Mouse (Mus musculus) spleen, adult 18-20 months (tissue): ENCODE measurements around the gene Sf3b6.
"Not testable (repeated sequence)": the region's sequence is repeated elsewhere in the genome, so short reads cannot be mapped to it uniquely, and the experiment has no call there.

Experiments used
- DNase-seq, 2 experiments: peaks; one replicate each; pipeline ENCODE4 v3.0.0; 2022; ENCODE audit warnings: mixed read lengths in 2 of 2

Gene Sf3b6

DNA sequence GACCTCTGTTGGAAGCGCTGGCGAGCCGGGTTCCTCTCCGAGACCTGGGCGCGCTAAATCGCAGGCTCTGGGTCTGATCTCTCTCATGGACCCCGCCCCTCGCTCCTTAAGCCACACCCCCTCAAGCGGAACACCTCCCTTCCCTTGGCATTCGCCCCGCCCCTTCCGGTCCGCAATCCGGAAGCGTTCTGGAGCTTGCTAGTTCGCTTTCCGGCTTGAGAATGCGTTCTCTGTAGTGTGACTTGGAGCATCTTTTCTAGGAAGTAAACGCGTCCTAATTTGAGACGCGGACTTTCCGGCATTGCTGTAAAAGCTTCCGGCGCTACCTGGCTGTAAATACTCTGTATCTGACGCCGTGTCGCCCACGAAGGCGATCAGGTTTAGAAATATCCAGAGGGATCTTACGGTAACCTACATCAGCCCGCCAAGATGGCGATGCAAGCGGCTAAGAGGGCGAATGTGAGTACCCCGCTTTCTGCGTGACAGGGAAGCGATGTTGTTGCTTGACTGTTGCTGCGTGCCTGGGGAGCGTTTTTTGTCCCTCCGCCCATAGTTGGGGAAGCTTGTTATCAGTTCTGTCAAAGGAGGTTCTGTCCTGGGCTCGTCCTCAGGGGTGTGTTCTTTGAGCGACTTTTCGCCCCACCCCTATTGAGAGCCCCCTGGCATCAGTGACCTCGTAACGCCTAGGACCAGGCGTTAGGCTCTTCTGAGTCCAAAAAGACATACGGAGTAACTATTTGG, at the start of gene Sf3b6:
TSS of gene Sf3b6 (plus strand) at position 184 of the 741 bp plus-strand sequence.
- DNase-seq, result peak; percentile 97 to 99

DNA sequence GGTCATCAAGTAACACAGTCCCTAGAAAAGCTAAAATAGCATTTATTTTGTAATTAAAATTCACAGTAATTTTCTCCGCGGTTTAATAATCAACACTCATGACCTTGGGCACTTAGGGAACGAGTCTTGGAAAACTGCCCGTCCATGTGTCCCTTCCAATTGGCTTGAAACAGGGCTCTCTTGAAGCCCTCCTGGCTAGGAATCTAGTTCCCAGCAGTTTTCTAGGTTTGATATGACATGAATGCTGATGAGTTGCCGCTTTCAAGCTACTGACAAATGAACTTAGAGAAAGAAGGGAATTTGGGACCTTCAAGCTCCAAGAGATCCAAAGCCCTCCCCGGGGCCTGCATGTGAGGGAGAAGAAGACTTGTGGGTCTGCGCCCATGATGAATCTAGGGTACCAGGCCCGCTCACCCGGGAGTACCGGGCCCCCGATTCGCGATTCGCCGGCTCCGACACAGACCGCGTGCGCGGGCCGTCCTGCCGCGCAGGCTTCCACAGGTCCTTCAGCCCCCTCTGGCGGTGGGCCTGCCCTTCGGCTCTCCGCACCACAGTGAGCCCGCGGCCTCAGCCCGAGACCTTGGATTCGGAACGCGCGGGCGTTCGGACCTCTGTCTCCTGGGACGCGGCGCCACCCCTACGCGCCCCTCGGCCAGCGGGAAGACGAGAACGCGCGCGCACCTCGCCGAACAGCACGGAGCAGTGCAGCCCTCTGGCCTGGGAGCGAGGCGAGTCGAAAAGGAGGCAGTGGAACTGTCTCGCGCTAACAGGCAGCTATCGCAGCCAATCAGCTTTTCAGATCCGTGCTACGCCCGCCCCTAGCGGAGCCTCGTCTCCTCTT, 48.6 kb upstream of the Sf3b6 start, which contains the start of the genes Pfn4 and Fam228b:
TSS of gene Pfn4 (plus strand) at position 531 of the 841 bp plus-strand sequence.
TSS of gene Fam228b (minus strand) at position 776 of the 841 bp plus-strand sequence.
- DNase-seq, result peak; percentile 89 to 98

DNA sequence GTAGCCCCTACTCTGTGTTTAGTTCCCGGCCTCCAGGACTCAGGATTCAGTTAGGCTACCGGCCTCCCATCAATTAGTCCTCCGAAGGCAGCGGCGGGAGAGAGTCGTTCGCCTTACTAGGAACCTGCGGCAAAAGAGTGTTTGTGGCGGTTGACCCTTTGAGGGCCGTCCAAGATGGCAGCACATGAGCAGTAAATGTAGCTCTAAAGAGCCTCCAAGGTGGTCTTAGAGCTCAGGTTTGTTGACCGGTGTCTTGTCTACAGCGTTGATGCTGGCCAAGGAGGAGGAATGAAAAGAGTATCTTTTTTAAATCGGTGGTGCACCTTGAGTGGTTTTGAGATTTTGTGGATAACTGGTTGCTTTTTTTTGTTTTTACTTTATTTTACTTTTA, 48.0 kb upstream of the Sf3b6 start:
- no peak for DNase-seq

DNA sequence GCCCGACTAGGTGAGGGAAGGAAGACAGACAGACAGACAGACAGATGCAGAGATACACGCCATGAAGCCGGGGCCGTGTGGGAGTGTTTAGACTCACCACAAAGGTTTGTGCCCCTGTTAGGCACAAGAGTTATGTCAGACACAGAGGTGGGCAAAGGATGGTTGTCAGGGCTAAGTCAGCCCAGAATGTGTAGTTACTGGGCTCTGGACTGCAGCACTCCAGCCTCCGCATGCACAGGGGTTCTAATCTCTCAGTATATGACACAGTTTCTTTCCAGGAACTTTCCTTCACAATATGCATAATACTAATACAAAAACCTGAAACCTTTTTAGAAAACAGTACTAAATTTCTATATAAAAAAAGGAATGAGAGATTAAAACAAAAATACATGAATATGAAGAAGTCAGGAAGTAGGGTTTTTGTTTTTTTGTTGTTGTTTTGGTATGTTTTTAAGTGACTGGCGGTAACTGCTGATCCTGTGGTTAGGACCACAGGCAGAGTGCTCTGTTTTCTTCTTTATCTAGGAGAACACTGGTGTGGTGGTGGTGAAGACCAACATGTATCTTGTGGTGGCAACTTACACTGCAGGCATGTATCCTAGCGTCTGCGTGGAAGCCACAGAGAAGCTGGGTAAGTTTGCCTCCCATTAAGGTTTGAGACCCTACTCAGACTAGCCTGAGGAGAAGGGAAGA, 42.3 kb upstream of the Sf3b6 start:
- DNase-seq, result no peak

DNA sequence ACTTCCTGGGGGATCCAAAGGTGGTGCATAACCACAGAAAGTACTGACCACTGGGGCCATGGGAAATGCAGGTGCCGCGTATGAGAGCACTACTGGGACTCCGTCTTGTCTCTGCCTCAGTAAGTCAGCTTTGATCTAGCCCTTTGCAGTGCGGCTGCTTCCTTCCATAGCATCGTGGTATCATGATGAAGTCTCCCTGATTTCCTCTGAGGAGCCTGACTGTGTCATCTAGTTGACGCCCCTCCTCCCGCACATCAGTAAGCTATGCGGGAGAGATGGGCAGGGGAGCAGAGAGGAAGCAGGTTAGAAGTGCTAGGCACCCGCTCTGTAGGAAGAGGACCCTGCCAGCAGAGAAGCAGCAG, 41.8 kb upstream of the Sf3b6 start:
- no peak for DNase-seq

DNA sequence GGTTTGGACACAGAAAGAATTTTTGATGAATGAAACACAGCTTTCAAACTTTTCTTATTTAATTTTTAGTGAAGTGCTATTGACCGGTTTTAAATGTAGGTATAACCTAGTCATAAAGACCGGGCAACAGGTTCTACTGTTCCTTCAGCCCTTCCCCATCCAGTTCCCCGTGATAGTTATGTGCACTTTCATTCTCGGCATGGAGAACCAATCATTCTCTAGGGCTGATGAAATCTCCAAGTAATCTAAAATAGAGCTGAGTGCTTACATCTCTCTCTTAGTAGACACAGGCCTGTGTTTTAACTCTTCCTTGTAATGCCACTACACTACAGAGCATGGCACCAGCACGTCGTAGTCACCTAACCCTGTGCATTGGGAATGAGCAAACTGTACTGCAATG, 39.6 kb upstream of the Sf3b6 start:
- no peak for DNase-seq

DNA sequence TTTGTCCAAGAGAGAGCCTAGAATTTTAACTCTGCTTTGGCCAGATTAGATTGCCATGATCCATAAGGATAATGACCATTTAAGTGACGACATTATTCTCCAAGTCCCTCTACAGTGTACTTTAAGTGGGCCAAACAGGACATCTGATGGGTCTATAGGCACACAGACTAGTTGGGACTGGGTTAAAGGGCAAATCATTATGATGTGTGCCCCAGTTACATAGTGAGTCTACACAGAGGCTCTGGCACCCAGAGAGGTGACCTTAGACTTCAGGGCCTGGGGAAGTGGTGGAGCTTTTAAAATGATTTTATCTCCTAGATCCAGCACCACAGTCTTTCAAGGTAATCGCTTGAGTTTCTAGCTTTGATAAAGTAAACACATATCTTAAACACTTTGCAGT, 37.1 kb upstream of the Sf3b6 start:
- DNase-seq, result no peak

DNA sequence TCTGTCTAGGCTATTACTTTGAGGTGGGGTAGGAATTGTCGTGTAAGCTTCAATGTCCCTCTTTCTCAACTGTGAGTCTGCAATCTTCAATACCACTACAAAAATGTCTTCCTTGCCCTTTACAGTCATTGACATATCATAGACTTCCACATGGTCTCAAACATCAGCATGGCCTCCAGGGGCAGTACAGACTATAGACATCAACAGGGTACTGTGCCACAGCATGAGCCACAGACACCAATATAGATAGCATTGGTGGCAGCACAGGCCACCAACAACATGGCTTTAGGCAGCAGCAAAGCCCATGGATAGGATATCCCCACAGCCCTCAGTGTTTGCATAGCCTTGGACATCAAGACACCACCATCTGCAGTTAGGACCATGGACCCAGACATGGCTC, 36.1 kb upstream of the Sf3b6 start:
- DNase-seq, result no peak

DNA sequence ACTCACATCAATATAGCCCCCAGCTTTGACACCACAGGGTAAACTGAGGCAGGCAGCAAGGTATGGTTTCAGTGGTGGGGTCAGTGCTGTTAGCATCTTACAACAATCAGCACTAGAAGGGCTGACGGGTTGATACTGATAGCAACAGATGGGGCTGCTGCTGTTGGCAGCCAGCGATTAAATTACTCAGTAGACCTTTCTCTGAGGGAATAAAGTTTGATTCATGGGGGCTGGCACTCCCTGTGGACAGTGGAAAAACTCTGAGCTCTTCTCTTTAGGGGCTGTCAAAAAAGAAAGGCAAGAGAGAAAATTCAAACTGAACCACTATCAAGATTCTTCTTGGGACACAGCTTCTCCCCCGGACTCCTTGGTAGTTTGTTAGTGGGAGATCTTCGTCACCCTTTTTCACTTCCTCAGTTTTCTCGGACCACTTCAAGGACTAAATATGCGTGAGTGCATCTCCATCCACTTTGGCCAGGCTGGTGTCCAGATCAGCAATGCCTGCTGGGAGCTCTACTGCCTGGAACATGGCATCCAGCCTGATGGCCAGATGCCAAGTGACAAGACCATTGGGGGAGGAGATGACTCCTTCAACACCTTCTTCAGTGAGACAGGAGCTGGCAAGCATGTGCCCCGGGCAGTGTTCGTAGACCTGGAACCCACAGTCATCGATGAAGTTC, 35.5 kb upstream of the Sf3b6 start:
- DNase-seq, result not testable (repeated sequence)

DNA sequence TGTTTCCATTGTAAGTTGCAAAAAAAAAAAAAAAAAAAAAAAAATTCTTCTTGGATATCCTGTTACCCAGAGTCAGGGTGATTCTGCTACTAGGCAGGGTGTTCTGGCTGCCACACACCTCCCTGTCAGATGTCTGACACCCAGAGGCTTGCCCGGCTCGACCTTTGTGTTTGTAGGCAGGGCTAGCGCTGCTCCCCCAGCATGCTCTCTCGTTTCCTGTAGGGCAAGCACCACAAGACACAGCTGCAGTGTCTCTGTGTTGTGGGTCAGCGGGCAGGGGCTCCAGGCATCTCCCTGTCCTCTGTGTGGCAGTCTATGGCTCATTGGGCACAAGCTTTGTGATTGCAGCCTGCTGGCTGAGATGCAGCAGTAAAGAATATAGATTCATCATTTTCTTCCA, 33.7 kb upstream of the Sf3b6 start:
- DNase-seq, result no peak

DNA sequence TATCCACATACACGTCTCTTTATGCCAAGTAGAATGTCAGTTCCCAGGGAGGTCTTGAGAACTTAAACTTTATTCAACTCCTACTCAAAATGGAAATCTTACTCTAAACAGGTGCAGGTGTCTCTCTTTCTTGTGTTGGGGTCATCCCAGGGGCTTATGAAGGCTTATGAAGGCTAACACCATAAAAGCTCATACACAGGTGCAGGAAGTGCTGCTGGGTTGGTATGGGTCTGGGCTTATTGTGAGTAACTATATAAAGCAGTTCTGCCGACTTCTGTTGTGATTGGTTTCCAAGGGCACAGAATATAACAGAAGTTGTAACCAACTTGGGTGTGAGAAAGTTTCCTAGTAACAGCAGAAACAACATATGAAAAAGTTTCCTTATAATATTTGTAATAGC, 32.9 kb upstream of the Sf3b6 start:
- no peak for DNase-seq

DNA sequence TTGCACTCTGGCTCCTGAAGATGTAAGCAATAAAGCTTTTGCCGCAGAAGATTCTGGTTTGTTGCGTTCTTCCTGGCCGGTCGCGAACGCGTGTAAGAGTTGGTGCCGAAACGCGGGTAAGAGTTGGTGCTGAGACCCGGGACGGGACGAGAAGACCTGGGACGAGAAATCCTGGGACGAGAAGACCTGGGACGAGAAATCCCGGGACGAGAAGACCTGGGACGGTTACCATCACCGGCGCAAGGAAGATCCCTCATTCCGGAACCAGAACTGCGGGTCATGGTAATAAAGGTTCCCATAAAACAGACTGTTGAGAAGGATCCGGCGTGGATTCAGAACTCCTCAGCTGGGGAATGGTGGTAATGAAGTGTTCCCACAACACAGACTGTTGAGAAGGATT, 29.2 kb upstream of the Sf3b6 start:
- DNase-seq, result not testable (repeated sequence)

DNA sequence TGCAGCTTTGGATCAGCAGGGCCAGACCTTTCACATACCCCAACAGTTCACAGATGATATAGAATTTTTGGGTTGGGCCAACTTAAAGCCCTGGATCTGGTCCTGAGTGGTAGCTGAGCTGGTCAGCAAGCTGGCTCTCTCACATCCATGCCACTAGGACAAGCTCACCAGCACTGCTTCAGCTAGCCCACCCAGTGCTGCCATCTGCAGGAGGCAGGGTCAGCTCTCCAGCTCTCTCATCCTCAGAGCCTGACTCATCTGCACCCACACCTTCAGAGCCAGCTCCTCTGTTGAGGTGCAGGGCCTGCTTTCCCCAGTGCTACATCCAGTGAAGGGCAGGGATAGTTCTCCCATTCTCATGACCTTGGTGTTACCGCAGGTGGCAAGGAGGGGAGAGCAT, 23.6 kb upstream of the Sf3b6 start:
- DNase-seq, result peak in 1 of 2 experiments; percentile 6

DNA sequence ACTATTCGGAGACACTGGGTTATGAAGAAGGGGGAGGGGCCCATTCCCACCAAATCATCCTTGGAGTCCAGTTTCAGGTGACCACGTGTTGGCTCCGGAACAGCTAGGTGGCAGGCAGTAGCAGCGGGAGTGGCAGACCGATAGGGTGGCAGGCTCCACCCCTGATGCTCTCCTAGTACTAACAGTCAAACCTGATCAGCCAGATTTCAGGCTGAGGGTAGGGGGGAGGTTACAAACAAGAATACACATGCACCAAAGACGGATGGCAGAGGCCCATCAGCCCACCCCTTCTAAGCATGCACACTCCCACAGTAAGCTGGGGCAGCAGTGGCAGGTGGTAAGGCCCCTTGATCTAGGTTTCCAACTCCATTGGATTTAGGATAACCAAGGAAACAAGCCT, 19.9 kb upstream of the Sf3b6 start:
- DNase-seq, result not testable (repeated sequence)

DNA sequence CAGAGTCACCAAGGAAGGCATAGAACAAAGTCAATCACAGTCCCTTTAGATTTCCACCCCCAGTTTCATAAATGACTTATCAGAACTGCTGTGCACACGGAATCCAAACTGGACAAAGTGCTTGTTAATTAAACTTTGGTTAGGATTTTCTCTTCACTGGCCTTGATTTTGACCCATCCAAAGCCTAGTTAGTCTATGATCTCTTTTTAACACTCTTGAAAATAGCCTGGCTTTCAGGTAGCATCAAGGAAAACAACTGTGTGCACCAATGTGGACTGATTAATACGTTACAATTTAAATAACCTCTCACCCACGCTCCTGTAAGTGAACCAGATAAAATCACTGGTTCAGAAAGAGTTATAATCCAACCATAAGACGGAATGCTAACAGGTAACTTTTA, 6.3 kb upstream of the Sf3b6 start:
- DNase-seq, result no peak

DNA sequence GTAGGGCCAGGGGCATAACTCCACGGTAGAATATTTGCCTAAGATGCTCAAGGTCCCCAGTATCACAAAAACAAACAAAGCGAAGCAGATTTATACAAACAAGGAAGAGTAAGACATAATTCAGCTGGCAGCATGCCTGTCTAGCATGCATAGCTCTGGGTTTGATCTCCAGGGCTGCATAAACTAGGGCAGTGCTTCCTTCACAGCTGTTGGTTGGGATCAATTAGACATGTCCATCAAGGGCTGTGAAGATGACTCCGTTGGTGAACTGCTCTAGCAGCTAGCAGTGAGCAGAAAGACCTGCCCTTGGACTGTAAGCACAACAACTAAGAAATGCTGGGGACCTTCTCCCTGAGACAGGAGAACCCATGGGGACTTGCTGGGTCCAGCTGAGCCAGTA, 5.6 kb upstream of the Sf3b6 start:
- no peak for DNase-seq

DNA sequence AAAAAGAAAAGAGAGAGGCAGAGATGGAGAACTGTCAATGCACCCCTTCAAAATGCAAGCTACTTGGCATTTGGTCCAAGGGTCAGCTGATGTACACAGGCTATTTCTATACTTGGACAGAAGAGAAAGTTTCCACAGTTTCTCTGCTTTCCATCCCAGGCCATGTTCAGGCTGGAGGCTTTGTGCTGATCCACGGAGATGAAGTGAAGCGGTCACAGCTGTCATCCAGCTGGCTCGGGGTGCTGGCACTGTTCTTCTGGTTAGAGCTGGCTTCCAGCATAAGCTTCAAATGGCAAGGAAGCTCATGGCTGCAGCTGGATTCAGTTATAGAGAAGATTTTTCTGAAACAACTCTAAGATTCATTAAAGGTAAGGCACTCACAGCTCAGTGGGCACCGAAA, 3.7 kb upstream of the Sf3b6 start:
- no peak for DNase-seq

DNA sequence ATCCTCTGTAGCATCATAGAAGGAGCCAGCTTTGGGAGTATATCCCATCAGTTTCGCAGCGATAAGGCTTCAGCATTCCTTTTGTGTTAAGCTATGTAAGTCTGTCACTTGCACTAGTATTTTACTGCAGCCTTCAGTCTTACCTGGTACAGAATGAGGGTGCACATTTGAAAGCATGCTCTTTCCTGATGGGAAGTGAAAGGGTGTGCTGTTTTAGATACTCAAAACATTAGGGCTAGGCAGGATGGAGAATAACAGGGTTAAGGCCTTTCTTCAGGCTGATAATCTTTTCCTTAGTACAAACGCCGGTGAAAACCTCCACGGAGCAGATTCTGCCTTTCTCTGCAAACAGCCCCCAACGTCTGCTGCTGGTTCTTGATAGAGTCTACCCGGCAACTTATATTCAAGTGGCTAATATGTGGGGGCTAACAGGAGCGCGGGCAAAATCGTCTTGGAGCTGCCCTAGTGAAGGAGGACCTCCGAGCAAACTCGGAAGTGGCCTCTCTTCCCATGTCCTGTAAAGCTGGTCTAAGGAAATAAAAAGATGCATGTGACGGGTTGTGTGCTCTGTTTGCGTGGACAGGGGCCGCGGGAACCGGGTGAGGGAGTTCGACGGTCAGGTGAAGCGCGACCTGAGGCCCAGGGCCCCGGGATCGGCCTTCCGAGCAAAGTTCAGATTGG, 524 bp upstream of the Sf3b6 start:
- DNase-seq, result no peak

DNA sequence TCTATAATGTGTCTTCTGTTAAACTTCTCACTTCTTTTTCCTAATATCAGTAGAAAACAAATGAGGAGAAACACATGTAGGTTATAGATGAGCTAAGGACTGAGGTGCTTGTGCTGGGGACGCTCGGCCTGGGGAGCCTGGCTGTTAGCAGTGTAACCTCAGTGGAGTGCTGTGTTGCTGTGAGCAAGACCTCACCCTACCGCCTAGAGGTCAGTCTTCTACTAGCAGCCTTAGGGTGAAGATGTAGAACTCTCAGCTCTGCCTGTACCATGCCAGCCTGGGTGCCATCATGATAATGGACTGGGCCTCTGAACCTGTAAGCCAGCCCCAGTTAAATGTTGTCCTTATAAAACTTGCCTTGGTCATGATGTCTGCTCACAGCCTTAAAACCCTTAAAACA, 9.9 kb downstream of the Sf3b6 start:
- no peak for DNase-seq

DNA sequence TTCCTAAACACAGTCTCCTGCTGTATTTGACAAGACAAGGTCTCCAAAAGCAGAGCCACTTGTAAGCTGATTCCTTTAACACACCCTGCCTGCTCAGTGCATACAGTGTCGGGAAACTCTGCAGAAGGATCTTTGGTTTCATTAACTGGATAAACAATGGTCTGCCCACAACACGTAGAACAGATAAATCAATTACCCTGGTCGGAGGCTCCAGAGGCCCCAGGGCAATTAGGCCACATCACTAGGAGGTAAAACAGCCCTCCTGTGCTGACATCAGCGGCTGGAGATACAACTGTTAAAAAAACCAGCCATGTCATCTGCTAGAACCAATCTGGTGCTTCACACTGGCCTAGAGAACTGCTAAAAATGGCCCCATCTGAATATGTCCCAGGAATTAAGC, 19.6 kb downstream of the Sf3b6 start:
- DNase-seq, result no peak

DNA sequence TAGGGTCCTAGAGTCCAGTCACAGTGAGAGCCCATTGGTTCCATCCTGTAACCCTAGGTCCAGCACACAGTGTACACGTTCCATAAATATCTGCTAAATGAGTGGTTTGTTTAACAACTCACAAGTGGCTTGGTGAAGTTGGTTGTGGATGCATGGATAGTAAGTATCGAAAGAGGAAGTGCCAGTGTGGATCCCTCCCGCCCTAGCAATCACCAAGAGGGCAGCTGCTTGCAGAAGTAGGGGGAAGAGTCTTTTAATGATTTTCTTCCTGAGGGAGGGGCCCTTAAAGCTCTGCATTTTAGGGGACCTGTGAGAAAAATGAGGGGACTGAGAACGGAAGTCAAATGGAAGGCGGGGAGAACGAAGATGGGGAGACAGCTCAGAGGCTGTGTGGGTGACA, 22.7 kb downstream of the Sf3b6 start:
- no peak for DNase-seq

DNA sequence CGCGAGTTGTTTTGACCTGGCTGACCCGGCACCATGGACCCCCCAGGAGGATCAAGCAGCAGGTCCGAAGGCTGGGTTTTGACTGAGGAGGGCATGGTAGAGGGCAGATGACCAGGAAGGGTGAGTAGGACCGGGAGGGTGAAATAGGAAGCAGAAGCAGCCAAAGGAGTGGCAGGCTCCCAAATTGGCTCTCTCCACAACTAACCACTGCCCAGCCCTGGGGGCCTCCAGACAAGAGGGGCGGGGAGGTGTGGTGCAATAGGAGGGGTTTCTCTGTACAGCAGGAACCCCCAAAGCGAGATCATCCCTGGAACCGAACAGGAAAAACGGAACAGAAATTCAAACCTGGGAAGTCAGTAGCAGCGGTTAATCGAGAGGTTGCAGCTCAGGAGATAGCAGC, 23.4 kb downstream of the Sf3b6 start:
- DNase-seq, result no peak
